Mouse (Mus musculus): ENCODE results near the gene Tspan15.

- TF ChIP-seq CTCF (IDR thresholded peaks at IDR 0.05; ENCODE audit: insufficient read depth, low read length) = no peak
- TF ChIP-seq POLR2A (IDR thresholded peaks at IDR 0.05; ENCODE audit: borderline replicate concordance, extremely low read depth, low read depth, low read length) = no peak
Observed at GRCm38 (mm10) chr10:62149929-62150328, 81.1 kb downstream of the Tspan15 start.

Data from lung, adult 2 months (tissue).